Mouse (Mus musculus): ENCODE results near the gene Gm7861.
"Not testable (repeated sequence)": the region's sequence is repeated elsewhere in the genome, so short reads cannot be mapped to it uniquely, and the experiment has no call there.

Gene Gm7861
- long read RNA-seq, experiment 1 = 0 reads
- long read RNA-seq, experiment 2 = 0 reads

- intact Hi-C loops (cut with DNase I) = not testable (repeated sequence)
These were observed at the start of gene Gm7861 for GRCm38 (mm10) chr8:21594408-21594807. Gene Gm7861 (minus strand): TSS chr8:21594508.

- intact Hi-C loops (cut with DNase I) = not testable (repeated sequence)
These were observed 23.6 kb upstream of the Gm7861 start, which contains the start of gene Defa26 for GRCm38 (mm10) chr8:21617883-21618282. Gene Defa26 (plus strand): TSS chr8:21618183.

- intact Hi-C loops (cut with DNase I) = not testable (repeated sequence)
These were observed 11.6 kb downstream of the Gm7861 start, which contains the start of gene Defa28 for GRCm38 (mm10) chr8:21582706-21583105. Gene Defa28 (plus strand): TSS chr8:21583006.

GRCm38 (mm10) chr8:21565086-21565485 is 29.2 kb downstream of the Gm7861 start, which contains the start of gene Defa37:
Gene Defa37 (plus strand): TSS chr8:21565386.
- intact Hi-C loops (cut with DNase I) = not testable (repeated sequence)
